Mouse (Mus musculus) left cerebral cortex, adult 11 months (tissue): Measurements from ENCODE around the gene 1700040F15Rik.
"Not testable (repeated sequence)": the region's sequence is repeated elsewhere in the genome, so short reads cannot be mapped to it uniquely, and the experiment has no call there.

Experiments
- DNase-seq: peaks from one replicate; pipeline ENCODE4 v3.0.0; 2022; ENCODE audit warnings: low spot score

The 1700040F15Rik gene

GRCm38 (mm10) chrY:61101947-61102346 lies at the start of gene 1700040F15Rik:
Gene 1700040F15Rik (plus strand): TSS chrY:61102247.
- DNase-seq: not testable (repeated sequence)
